Mouse (Mus musculus): ENCODE results near the gene Dhdh.

GRCm38 (mm10) chr7:45520605-45521004 is 32.0 kb upstream of the Dhdh start:
- TF ChIP-seq CTCF (IDR thresholded peaks at IDR 0.05; ENCODE audit: borderline replicate concordance, extremely low read depth, insufficient read depth, insufficient read length) = no peak
- TF ChIP-seq POLR2A (IDR thresholded peaks at IDR 0.05; ENCODE audit: borderline replicate concordance, extremely low read depth, insufficient read depth, insufficient read length, poor library complexity, severe bottlenecking) = no peak
